In the genomic region with DNA sequence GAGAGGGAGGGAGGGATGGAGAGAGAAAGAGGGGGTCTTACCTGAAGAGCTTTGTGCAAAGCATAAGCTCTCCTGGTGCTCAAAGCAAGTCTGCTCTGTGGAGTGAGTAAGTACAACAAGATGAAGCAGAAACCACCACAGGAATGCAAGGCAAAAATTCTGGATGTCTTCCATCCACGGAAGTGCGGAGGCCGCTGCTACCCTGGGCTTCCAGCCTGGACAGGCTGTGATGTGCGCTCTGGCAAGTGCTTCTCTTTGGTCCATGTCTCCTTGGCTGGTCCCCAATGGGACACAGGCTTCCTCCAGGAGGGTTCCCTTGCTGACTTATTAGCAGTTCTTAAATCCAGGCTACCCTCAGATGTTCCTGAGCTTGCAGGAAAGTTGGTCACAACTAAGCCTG, we compare ENCODE assay signal across 23 mouse cellular contexts.
DNase-seq lines count a peak whose midpoint lies in the region; ATAC-seq and TF ChIP-seq lines count a peak whose summit lies in the region.
"Had no signal": no experiment of that assay in that cellular context is flagged by ENCODE, and none has a peak within 500 bp of the region (broad histone marks: within the 10 kb centered on the region; RNA-seq: fewer than 3 reads in every experiment).

No protein-coding gene starts in this region.

- peaks cover 11% of the 10 kb centered on the region; the same call in 1 of the 2 replicates for H3K9me3 ChIP-seq in lung, embryonic 14.5 days (ENCODE audit: low read depth, low read length)
- H3K9me3 ChIP-seq: forebrain, embryonic 15.5 days; midbrain, embryonic 15.5 days had no signal

- no peak overlapping the region for H3K27ac ChIP-seq in lung, embryonic 14.5 days (ENCODE audit: low read depth)
- H3K27ac ChIP-seq: forebrain, embryonic 15.5 days; kidney, embryonic 15.5 days; left cerebral cortex, adult 2 months; liver, embryonic 13.5 days; midbrain, embryonic 15.5 days had no signal

- no peak overlapping the region for H3K4me2 ChIP-seq in lung, embryonic 14.5 days
- H3K4me2 ChIP-seq: forebrain, embryonic 15.5 days; heart, embryonic 12.5 days; kidney, embryonic 15.5 days; liver, embryonic 13.5 days; midbrain, embryonic 15.5 days had no signal

- no peak for ATAC-seq in lung, embryonic 14.5 days (ENCODE audit: insufficient read depth)
- no peak for ATAC-seq in CD4-positive, CD25-positive, alpha-beta regulatory T cell, adult 4 months
- ATAC-seq: forebrain, embryonic 15.5 days; hindbrain, embryonic 16.5 days; intestine, postnatal 0 days; midbrain, embryonic 15.5 days had no signal

- H3K4me1 ChIP-seq in lung, embryonic 14.5 days (ENCODE audit: insufficient read depth), result no peaks in the 10 kb centered on the region
- H3K4me1 ChIP-seq: forebrain, embryonic 15.5 days; heart, embryonic 12.5 days; kidney, embryonic 15.5 days; liver, embryonic 13.5 days; midbrain, embryonic 15.5 days had no signal

- no peaks in the 10 kb centered on the region for H3K27me3 ChIP-seq in lung, embryonic 14.5 days (ENCODE audit: insufficient read depth, low read length)
- H3K27me3 ChIP-seq: forebrain, embryonic 15.5 days; heart, embryonic 12.5 days; kidney, embryonic 15.5 days; liver, embryonic 13.5 days; midbrain, embryonic 15.5 days had no signal

- no peak overlapping the region for H3K4me3 ChIP-seq in lung, embryonic 14.5 days (ENCODE audit: low read depth, low read length)
- H3K4me3 ChIP-seq: forebrain, embryonic 15.5 days; heart, embryonic 12.5 days; kidney, embryonic 15.5 days; left cerebral cortex, adult 2 months; liver, embryonic 13.5 days; midbrain, embryonic 15.5 days; myocyte had no signal

- peak; percentile 33 for DNase-seq in gastrocnemius, postnatal 25 days
- no peak for DNase-seq in gastrocnemius, postnatal 10 days
- DNase-seq in lung, embryonic 14.5 days, result peak; percentile 6
- no peak for DNase-seq in lung, postnatal 25 days (ENCODE audit: low spot score)
- peak; percentile 49 for DNase-seq in NIH3T3 (ENCODE audit: low read depth)
- DNase-seq in fibroblast of lung, adult 2 months (ENCODE audit: low read depth), result peak; percentile 72
- DNase-seq: adrenal gland, postnatal 25 days; cerebellum, adult 11 months; cerebellum, postnatal 36 days; kidney, postnatal 4 days; layer of hippocampus, adult 9-11 months; liver, embryonic 13.5 days; lung, postnatal 36 days; thymus, adult 2 months had no signal

- H3K9ac ChIP-seq in lung, embryonic 14.5 days, result no peak overlapping the region
- H3K9ac ChIP-seq: forebrain, embryonic 15.5 days; heart, embryonic 12.5 days; kidney, embryonic 15.5 days; liver, embryonic 13.5 days; midbrain, embryonic 15.5 days had no signal

- no peak for TF ChIP-seq CTCF in lung, embryonic 14.5 days (IDR thresholded peaks at IDR 0.05; ENCODE audit: low read depth)

- 72% methylated on average over 4 of the region's 4 CpGs for WGBS in lung, embryonic 14.5 days

- H3K36me3 ChIP-seq in lung, embryonic 14.5 days (ENCODE audit: insufficient read depth), result no peaks in the 10 kb centered on the region
- H3K36me3 ChIP-seq: forebrain, embryonic 15.5 days; heart, embryonic 12.5 days; kidney, embryonic 15.5 days; liver, embryonic 13.5 days; midbrain, embryonic 15.5 days had no signal

Comparison
In these comparisons a context has a peak if more than half of its experiments do, and no peak if none do; other contexts are left out.
1. DNase-seq: peak in gastrocnemius, postnatal 25 days (single experiment), lung, embryonic 14.5 days (single experiment), NIH3T3 (single experiment) and fibroblast of lung, adult 2 months (single experiment); none in gastrocnemius, postnatal 10 days (single experiment) and lung, postnatal 25 days (single experiment).